Mouse (Mus musculus) C2C12 (cell line): ENCODE data around the gene Camkmt. TPM values are rescaled to one million over a fixed set of nuclear protein-coding genes. Genes with fewer than 3 reads are reported as not detected.

ENCODE experiments used
- H3K27me3 ChIP-seq: one replicate; pipeline ENCODE4 v1.6.1; 2011; ENCODE audit not compliant: control insufficient read depth, insufficient read depth, insufficient read length
- H3K36me3 ChIP-seq: one replicate; pipeline ENCODE4 v1.6.1; 2011; ENCODE audit not compliant: control insufficient read depth, insufficient read depth
- H3K4me3 ChIP-seq: one replicate; pipeline ENCODE4 v1.5.1; 2011; ENCODE audit warnings: mild to moderate bottlenecking, control low read depth; ENCODE audit not compliant: poor library complexity, insufficient read depth, severe bottlenecking
- H3K79me2 ChIP-seq: one replicate; pipeline ENCODE4 v1.6.1; 2011; ENCODE audit not compliant: control insufficient read depth, insufficient read depth
- H3K79me3 ChIP-seq: one replicate; pipeline ENCODE4 v1.6.1; 2011; ENCODE audit warnings: low read depth, control low read depth
- H3ac ChIP-seq: one replicate; pipeline ENCODE3; 2011; ENCODE audit warnings: low read depth; ENCODE audit not compliant: control insufficient read depth, insufficient read length
- CEBPB ChIP-seq: IDR thresholded peaks from one replicate; pipeline ENCODE4 v1.6.1; 2011; ENCODE audit warnings: low read depth, mild to moderate bottlenecking, control low read depth, moderate library complexity
- CTCF ChIP-seq: IDR thresholded peaks from one replicate; pipeline ENCODE4 v1.5.1; 2011; ENCODE audit not compliant: control insufficient read depth, insufficient read depth, insufficient read length
- FOSL1 ChIP-seq: IDR thresholded peaks from one replicate; pipeline ENCODE4 v1.8.0; 2011; ENCODE audit warnings: mild to moderate bottlenecking, low read length; ENCODE audit not compliant: poor library complexity, insufficient read depth, severe bottlenecking
- MAX ChIP-seq: IDR thresholded peaks from one replicate; pipeline ENCODE4 v1.6.1; 2011; ENCODE audit warnings: mild to moderate bottlenecking, control low read depth
- MYOD1 ChIP-seq: IDR thresholded peaks from one replicate; pipeline ENCODE4 v1.6.1; 2011; ENCODE audit warnings: low read depth; ENCODE audit not compliant: control insufficient read depth, insufficient read length
- MYOG ChIP-seq: IDR thresholded peaks from one replicate; pipeline ENCODE4 v1.6.1; 2011; ENCODE audit not compliant: control insufficient read depth, insufficient read length; ENCODE audit errors: extremely low read depth
- USF1 ChIP-seq: IDR thresholded peaks from one replicate; pipeline ENCODE4 v1.6.1; 2011; ENCODE audit warnings: low read depth, mild to moderate bottlenecking, control low read depth, moderate library complexity
- polyA plus RNA-seq: library from polyadenylated mRNA; unstranded; fragments of >200 nt; fragmentation: generic; extraction: Trizol; gene quantifications from one replicate; pipeline ENCODE4 v1.2.1, GENCODE M21; 2012; ENCODE audit warnings: missing spikeins

The Camkmt gene
- polyA plus RNA-seq, 1 experiment = 1.6 TPM

- Histone ChIP-seq H3ac (no peak overlapping the region), H3K79me3 (no peaks in the 10 kb centered on the region), H3K27me3 (no peaks in the 10 kb centered on the region), H3K4me3 (no peak overlapping the region), H3K36me3 (no peaks in the 10 kb centered on the region), H3K79me2 (no peaks in the 10 kb centered on the region)
- TF ChIP-seq FOSL1 (no peak), USF1 (no peak), MYOG (no peak), CTCF (no peak), MYOD1 (no peak), MAX (no peak), CEBPB (no peak)
These were observed 201.2 kb downstream of the Camkmt start for GRCm38 (mm10) chr17:85291601-85292000.

GRCm38 (mm10) chr17:85292276-85292675, 201.9 kb downstream of the Camkmt start:
- Histone ChIP-seq H3K36me3 (no peaks in the 10 kb centered on the region), H3K79me2 (no peaks in the 10 kb centered on the region), H3K27me3 (no peaks in the 10 kb centered on the region), H3K79me3 (no peaks in the 10 kb centered on the region), H3K4me3 (no peak overlapping the region), H3ac (no peak overlapping the region)
- no peak for TF ChIP-seq CEBPB
- TF ChIP-seq USF1 = no peak
- TF ChIP-seq CTCF = no peak
- TF ChIP-seq MAX = no peak
- no peak for TF ChIP-seq MYOD1
- no peak for TF ChIP-seq FOSL1
- TF ChIP-seq MYOG = no peak

GRCm38 (mm10) chr17:85303686-85304085, 213.3 kb downstream of the Camkmt start:
- no peak overlapping the region for H3K4me3 ChIP-seq
- H3K27me3 ChIP-seq = no peaks in the 10 kb centered on the region
- H3K79me2 ChIP-seq = no peaks in the 10 kb centered on the region
- H3K79me3 ChIP-seq = no peaks in the 10 kb centered on the region
- H3K36me3 ChIP-seq = no peaks in the 10 kb centered on the region
- H3ac ChIP-seq = no peak overlapping the region
- no peak for TF ChIP-seq FOSL1

GRCm38 (mm10) chr17:85308566-85308965, 218.2 kb downstream of the Camkmt start:
- no peak for TF ChIP-seq MAX
- TF ChIP-seq MYOD1 = no peak
- TF ChIP-seq CEBPB = no peak
- TF ChIP-seq MYOG = no peak
- TF ChIP-seq USF1 = no peak
- TF ChIP-seq CTCF = no peak
- no peak for TF ChIP-seq FOSL1
- no peaks in the 10 kb centered on the region for H3K27me3 ChIP-seq
- no peaks in the 10 kb centered on the region for H3K36me3 ChIP-seq
- no peaks in the 10 kb centered on the region for H3K79me2 ChIP-seq
- H3K79me3 ChIP-seq = no peaks in the 10 kb centered on the region
- H3ac ChIP-seq = no peak overlapping the region
- H3K4me3 ChIP-seq = no peak overlapping the region

- TF ChIP-seq MYOG = no peak
- no peak for TF ChIP-seq FOSL1
- TF ChIP-seq CTCF = no peak
- no peak for TF ChIP-seq MYOD1
- no peak for TF ChIP-seq USF1
- TF ChIP-seq MAX = no peak
- TF ChIP-seq CEBPB = no peak
- H3K36me3 ChIP-seq = no peaks in the 10 kb centered on the region
- no peak overlapping the region for H3ac ChIP-seq
- no peaks in the 10 kb centered on the region for H3K79me2 ChIP-seq
- H3K79me3 ChIP-seq = no peaks in the 10 kb centered on the region
- no peak overlapping the region for H3K4me3 ChIP-seq
- H3K27me3 ChIP-seq = no peaks in the 10 kb centered on the region
These were observed 218.7 kb downstream of the Camkmt start for GRCm38 (mm10) chr17:85309046-85309445.

- Histone ChIP-seq H3K79me3 (no peaks in the 10 kb centered on the region), H3K27me3 (no peaks in the 10 kb centered on the region), H3ac (no peak overlapping the region), H3K79me2 (no peaks in the 10 kb centered on the region), H3K36me3 (no peaks in the 10 kb centered on the region), H3K4me3 (no peak overlapping the region)
- no peak for TF ChIP-seq FOSL1
These were observed 221.0 kb downstream of the Camkmt start for GRCm38 (mm10) chr17:85311348-85311747.
